Mouse (Mus musculus) urinary bladder, adult 2 months (tissue): ENCODE data around the gene Rnf167. TPM values are rescaled to one million over a fixed set of nuclear protein-coding genes. Genes with fewer than 3 reads are reported as not detected.

ENCODE experiments used
- DNase-seq: peaks from one replicate; pipeline ENCODE4 v3.0.0; 2022; ENCODE audit warnings: low spot score
- polyA plus RNA-seq: library from polyadenylated mRNA; depleted of rRNA; stranded (reverse); fragments of >200 nt; gene quantifications from 2 replicates; pipeline ENCODE4 v1.2.3, GENCODE M21; 2012

Rnf167 gene
- polyA plus RNA-seq, 1 experiment = 116 TPM

DNA sequence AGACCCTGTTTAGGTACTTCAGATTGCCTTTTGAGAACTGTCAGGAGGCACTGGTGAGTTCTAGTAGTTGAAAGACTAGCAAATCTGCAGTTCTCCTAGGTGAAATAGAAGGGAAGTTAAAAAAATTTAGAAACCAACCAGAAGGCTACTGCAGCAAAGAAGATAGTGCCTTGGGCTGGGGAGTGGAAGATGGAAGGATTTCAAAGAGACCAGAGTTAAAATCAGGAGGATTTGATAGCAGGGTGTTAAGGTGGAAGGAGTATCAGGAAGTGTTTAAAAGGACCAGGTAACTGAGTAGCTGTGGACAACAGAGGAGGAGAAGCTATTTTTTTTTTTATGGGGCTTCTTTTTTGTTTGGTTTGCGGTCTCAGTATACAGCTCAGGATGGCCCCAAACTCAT lies 9.3 kb upstream of the Rnf167 start:
- no peak for DNase-seq

DNA sequence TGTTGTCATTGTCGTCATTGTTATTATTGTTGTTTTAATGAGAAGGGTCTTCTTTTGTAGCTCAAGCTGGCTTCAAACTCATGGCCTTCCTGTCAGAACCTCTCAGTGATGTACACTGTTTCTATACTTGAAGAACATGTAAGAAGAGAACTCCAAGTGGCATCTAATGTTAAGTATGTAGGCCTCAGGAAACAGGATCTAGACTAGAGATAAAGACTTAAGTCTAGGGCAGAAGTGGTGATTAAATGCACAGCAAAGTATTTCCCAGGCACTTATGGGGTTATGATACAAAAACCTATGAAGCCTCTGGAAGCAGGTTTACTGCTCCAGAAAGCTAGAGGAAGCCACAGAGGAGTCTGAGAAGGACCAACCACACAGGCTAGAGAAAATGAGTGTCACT lies 8.7 kb upstream of the Rnf167 start:
- no peak for DNase-seq

DNA sequence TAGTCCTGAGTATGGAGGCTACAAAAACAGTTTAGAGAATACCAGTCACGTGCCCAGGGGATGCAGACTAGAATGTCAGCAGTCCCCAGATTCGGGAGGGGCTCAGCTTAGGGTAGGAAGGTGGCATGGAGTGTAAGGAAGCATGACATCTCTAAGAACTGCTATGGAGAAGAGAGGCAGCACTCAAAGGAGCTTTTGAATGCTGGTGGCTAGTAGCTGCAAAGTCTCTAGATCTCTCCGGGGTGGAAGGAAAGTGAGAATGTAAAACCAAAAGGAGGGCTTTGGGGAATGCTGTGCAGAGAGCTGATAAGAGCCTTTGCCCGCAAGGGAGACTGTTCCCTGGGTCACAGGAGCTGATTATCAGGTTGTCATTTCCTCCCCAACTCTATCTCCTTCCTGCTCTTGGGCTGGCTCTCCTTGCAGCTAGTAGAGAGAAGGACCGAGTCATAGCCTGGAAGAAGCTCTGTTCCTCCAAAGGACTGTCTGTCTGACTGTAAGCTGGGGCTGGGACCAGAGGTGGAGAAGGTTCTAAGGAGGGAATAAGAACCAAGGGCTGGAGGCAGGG lies 8.2 kb upstream of the Rnf167 start, which contains the start of gene Gp1ba:
Gene Gp1ba, plus strand, starts transcription at position 409 of the 565 bp plus-strand sequence.
- DNase-seq = no peak

DNA sequence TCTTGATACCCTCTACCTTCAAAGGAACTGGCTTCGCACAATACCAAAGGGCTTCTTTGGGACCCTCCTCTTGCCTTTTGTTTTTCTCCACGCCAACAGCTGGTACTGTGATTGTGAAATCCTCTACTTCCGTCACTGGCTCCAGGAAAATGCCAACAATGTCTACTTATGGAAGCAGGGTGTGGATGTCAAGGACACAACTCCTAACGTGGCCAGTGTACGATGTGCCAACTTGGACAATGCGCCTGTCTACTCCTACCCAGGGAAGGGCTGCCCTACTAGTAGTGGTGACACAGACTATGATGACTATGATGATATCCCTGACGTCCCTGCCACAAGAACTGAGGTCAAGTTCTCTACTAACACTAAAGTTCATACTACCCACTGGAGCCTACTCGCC lies 7.1 kb upstream of the Rnf167 start:
- no peak for DNase-seq

DNA sequence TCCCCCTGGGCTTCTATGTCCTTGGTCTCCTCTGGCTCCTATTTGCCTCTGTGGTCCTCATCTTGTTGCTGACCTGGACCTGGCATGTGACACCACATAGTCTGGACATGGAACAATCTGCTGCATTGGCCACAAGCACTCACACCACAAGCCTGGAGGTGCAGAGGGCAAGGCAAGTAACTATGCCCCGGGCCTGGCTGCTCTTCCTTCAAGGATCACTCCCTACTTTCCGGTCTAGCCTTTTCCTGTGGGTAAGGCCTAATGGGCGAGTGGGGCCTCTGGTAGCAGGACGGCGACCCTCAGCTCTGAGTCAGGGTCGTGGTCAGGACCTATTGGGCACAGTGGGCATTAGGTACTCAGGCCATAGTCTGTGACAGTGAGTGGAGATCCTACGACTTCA lies 5.8 kb upstream of the Rnf167 start:
- no peak for DNase-seq

DNA sequence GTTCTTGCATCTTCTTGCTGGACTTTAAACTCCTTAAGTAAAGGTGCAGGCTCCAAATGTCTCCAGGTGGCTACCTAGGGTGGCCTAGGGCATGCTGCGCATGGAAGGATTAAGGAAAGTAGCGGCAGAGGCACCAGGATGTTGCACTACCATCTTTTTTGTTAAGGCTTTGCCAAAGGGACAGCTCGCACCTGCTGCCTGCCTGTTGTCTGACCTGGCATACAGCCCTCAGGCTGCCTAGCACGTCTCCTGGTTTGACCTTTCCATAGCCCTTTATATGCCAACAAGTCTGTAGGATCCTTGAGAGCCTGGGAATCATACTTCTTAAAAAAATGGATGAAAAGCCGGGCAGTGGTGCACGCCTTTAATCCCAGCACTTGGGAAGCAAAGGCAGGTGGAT lies 4.0 kb upstream of the Rnf167 start:
- DNase-seq = no peak

DNA sequence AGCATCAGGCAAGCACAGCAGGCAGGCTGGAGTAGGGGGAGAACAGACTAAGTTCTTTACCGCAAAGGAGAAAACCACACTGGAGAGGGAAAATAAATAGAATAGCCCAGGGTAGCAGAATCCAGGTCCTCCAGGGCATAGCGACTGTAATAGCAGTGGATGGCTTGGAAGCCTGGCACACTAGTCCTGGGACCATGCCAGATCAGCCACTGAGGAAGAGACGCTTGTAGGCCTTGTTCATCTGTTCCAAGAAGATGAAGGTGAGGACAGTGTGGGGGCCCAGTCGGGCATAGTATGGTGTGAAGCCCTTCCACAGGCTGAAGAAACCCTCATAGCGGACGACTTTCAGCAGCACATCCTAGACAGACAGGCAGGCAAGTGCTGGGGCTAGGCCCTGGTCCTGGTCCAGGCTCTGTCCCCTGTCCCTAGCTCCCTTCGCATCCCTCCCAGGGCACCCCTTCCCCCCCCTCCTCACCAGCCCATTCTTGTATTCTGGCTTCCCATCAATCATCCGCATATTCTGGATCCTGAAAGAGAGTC lies 2.4 kb upstream of the Rnf167 start:
- DNase-seq = no peak

DNA sequence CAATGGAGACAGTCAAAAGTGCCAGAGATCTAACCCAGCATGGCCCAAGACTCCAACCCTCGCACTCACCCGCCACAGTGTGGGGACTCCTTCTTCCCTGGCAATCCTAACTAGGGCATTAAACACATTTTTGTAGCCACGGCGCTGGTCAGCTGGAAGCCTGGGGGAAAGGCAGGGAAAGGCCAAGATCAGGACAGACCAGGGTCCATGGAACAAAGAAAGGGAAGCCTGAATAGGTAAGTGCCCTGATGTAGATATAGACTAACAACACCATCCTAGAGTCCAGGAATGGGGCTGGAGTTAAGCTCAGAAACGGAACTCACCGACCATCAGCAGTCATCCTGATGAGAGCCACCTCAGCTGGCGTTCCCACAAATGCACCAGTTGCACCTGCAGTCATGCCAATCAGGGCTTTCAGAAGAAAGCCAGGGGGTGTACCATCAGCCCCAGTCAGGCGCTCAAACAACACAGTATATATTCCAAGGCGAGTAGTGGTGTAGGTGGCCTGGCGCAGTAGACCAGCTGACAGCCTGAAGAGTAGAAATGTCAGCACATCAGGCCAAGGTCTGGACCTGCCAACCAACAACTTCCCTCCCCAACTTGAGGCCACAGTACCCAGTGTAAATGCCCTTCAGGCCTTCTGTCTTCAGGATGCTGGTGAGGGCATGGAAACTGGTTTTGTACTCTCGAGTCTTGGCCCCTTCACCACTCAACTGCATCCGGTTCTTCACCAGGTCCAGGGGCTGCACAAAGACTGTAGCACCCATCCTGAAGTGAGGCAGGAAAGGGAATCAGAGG lies 1.4 kb upstream of the Rnf167 start:
- DNase-seq = no peak

DNA sequence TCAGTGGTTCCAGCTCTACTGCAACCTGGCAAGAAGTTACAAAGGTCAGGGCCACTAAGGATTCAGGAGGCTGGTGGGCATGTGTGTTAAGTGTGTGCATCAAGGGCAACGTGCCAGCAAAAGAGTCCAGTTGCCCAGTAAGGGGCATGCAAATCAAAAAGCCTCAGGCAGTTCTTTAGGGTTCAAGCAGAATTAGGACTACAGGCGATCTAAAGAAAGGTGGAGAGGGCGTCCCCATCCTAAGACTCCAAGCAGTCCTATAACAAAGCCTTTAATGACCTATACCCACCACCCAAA lies 828 bp upstream of the Rnf167 start:
- DNase-seq = no peak

DNA sequence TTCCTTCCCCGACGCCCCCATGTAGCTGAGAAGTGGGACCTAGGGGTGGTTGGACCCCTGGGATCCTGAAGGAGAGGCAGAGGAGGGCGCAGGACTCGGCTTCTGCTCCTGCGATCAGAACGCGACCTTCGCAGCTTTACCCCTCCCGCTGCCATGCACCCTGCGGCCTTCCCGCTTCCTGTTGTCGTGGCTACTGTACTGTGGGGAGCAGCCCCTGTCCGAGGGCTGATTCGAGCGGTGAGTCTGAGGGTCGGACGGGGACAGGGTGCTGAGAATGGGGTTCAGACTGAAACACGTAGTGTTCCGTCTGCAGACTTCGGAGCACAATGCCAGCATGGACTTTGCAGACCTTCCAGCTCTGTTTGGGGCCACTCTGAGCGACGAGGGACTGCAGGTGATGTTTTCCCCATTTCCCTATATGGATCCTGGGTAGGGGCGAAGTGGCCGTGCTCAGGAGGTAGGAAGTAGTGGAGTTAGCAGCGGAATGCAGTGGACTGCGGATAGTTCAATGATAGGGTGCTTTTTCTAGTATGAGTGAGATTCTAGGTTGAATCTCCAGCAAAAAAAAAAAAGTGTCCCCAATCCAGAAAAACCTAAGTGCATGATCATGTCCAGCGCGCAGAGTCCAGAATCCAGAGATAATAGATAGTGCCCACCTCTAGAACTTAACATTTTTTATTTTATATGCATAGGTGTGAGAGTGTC lies 833 bp downstream of the Rnf167 start:
- DNase-seq = no peak

DNA sequence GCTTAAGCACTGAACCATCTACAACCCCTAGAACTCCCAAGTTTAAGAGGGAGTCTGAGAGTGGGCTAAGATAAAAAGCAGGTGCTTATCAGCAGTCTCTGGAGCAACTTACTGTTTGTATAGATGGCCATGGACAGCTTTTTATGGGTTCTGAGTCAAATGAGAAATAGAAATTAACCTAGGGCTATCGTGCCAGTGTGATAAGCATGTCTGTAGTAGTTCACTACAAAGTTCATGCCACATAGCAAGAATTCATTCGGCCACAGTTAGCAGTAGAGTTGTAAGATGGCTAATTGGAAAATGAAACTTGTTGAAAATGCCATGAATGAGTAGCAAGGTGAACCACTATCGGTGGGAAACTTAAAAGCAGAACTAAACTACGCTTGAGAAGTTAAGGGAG lies 1.5 kb downstream of the Rnf167 start:
- no peak for DNase-seq

DNA sequence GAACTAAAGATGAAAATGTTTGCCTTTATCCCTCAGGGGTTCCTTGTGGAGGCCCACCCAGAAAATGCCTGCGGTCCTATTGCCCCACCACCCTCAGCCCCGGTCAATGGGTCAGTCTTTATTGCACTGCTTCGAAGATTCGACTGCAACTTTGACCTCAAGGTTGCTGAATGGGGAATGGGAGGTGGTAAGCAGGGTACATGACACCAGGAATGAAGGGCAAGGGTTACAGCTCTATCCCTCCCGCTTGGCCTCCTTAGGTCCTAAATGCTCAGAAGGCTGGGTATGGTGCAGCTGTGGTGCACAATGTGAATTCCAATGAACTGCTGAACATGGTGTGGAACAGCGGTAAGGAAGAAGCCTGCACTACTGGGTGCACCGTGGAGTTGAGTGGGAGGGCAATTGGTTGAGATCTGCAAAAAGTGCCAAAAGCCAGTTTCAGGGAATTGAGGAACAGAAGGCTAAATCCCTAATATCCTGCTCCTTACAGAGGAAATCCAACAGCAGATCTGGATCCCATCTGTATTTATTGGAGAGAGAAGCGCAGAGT lies 2.2 kb downstream of the Rnf167 start:
- no peak for DNase-seq

DNA sequence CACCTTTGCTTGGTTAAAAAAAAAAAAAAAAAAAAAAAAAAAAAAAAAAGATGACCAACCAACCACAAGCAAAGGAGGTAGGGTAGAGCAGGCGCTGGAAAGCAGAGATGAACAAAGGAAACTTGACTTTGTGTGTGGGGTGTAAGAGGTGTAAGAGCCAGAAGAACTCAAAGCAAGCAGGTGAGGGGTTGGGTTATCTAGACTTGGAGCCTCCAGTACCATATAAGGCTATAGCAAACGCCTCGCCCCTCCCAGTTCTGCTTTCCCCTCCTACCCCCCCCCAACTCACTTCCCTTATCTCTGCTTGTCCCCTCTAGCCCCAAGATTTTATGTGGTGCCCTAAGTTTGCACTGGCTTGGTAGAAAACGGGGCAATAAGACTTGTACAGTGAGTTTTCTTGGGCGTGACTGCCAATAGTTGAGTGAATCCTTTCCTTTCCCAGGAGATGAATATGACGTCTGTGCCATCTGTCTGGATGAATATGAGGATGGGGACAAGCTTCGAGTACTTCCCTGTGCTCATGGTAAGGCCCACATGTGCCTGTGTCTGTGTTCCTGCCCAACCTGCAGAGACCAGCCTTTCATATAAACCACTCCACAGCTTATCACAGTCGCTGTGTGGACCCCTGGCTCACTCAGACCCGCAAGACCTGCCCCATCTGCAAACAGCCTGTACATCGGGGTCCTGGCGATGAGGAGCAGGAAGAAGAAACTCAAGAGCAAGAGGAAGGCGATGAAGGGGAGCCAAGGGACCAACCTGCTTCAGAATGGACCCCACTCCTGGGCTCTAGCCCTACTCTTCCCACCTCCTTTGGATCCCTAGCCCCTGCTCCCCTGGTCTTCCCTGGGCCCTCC lies 3.5 kb downstream of the Rnf167 start:
- DNase-seq = no peak

DNA sequence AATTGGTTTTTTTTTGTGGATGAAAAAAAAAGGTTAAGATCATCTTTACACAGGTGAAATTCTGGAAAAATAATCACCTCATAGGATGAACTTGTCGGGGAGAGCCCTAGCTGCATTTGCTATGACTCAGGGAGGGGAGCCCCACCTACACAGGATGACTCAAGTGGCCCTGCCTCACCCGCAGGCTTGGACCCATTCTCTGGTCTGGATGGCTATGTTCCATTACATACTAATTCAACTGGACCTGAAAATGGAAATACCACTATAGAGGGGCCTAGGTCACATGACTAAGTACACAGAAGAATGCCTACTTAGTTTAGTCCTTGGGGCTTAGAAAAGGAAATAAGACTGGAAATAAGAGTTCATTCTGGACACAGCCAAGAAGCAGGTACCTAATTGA lies 4.4 kb downstream of the Rnf167 start:
- no peak for DNase-seq

DNA sequence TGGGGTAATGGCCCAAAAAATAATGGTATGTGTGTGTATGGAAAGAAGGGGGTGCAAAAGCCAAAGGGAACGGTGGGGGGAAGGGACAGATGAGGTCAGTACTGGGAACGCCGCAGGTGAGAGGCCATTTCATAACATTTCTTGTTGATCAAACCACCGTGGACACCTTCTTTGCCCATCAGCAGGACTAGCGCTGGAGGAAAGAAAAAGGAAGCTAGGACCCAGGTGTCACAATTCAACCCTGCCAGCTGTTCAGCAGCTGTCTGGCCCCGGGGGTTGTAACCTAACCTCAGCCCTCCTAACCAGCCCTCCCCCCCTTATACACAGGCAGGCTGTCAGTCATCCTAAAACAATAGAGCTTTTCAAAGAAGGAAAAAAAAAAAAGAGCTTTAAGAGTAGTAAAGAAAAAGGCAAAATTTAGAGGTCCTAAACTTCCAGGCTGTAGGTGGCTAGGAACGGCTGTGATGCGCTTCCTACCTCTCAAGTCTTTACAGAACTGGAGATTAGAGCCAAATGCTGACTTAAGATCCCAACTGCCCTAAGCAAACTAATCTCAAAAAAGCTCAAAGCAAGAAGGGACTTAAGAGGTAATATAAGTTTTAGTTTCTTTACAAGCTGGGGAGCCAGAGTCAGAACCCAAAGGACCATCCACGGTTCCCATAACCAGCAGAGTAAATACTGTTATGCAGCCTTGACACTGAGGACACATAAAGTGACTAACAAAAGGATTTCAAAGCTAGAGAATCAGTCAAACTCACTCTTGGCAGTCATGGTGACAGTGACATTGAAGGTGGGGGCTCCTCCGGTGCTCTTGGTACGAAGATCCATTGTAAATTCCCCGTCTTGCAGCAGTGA lies 5.2 kb downstream of the Rnf167 start:
- no peak for DNase-seq

DNA sequence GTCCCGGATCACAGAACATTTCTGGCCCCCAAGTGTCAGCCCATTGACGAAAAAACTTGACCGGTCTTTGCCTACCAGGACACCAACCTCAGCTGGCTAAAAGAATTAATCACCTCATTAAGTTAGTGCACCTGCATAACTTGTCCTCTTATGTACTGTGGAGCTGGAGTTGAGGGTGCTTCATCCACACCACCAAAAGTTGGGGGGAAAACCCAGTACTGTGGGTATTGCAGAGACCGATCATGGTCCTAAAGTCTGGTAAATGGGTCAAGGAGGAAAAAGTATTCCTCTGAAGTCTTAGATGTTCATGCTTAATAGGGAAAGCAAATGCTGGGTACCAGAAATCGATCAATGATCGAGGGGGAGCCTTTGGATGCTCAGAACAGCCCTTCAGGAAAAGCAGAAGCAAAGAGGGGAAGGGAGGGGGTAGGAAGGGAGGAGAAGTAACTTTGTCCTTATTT lies 5.9 kb downstream of the Rnf167 start:
- DNase-seq = no peak

DNA sequence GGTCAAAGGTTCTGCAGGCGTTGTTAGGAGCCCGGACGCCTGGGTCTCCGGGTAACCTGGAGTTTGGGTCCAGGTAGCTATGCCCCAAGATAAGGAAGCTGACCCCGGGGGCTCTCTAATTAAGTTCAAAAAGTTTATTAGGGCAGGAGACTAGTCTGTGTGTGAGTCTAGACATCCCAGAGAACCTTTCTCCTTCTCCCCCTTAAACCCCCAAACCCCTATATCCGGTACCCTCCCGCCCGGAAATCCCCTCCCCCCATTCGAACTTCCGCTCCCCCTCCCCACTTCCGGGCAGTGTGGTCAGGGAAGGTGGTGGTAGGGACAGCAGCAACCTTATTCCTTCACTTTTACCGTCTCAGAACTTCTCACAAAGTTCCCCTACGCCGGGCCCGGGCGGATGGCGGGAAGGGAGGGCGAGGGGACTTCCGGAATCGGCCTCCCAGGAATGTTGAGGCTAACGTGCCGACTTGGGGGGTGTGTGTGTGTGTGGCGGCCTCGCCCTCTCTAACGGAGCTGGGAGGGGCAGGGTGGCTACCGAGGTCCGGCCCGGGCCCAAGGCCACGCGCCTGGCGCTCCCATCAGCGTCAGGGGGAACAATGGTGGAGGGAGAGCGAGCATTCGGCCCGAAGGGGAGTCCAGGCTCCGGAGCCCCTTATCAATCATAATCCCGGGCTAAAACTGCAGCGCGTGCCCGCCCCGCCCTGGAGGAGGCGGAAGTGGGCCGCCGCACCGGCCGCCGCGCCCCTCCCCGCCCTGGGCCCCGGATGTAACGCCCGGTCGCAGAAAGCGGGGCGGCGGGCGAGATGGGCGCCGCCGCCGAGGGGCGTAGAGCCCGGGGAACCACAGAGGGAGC lies 6.5 kb downstream of the Rnf167 start:
- peak; percentile 67 for DNase-seq

DNA sequence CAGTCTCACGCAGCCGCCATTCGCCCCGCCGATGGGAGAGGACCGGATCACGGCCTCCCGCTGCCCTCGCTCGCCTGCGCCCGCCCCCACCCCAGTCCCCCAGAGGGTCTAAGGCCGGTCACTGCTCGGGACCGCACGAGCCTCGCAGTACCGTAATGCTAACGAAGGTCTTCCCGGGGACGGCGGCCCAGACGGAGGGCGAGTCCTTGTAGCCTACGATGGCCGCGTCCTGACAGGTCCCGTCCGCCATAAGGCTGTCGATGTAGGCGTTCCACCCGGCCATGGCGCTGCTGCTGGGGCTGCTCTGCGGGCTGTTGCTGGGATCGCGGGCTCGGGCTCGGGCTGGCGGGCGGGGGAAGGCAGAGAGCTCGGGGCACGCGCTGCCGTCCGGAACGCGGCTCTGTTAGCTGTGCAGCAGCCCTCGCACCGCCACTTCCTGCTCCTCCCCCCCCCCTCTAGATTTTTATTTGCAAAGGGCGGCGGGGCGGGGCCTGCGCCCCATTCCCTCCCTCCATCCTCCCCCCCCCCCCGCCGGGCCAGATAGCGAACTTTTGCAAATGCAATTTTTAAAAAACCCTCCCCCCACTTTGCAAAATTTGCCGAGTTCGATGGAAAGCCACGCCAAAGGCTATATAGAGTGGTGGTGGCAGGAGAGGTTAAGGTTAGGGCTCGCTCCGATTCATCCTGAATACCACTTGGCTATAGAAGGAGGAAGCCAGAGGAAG lies 7.3 kb downstream of the Rnf167 start, which contains the start of gene Pfn1:
Gene Pfn1, minus strand, starts transcription at position 447 of the 725 bp plus-strand sequence.
- peak; percentile 71 for DNase-seq
